Mouse (Mus musculus) ES-Bruce4 (cell line): ENCODE data around the gene Paox. TPM values are rescaled to one million over a fixed set of nuclear protein-coding genes. Genes with fewer than 3 reads are reported as not detected.
"Not testable (repeated sequence)": the region's sequence is repeated elsewhere in the genome, so short reads cannot be mapped to it uniquely, and the experiment has no call there.

Experiments used
- H3K27ac ChIP-seq: 2 replicates; pipeline ENCODE4 v1.5.1; 2012; ENCODE audit warnings: low read length, inconsistent platforms; ENCODE audit not compliant: insufficient read depth
- H3K27me3 ChIP-seq: 2 replicates; pipeline ENCODE4 v1.6.1; 2012; ENCODE audit warnings: mild to moderate bottlenecking, low read length, inconsistent platforms; ENCODE audit not compliant: control insufficient read depth, poor library complexity, insufficient read depth, severe bottlenecking
- H3K36me3 ChIP-seq: 2 replicates; pipeline ENCODE4 v1.6.1; 2012; ENCODE audit warnings: inconsistent platforms, mild to moderate bottlenecking, low read length, moderate library complexity; ENCODE audit not compliant: control insufficient read depth, poor library complexity, insufficient read depth, severe bottlenecking
- H3K4me1 ChIP-seq: one replicate; pipeline ENCODE4 v1.8.1; 2011; ENCODE audit warnings: low read length; ENCODE audit not compliant: control insufficient read depth, insufficient read depth
- H3K4me3 ChIP-seq: 2 replicates; pipeline ENCODE4 v1.5.1; 2011; ENCODE audit warnings: low read depth, mild to moderate bottlenecking, low read length
- H3K9ac ChIP-seq: 2 replicates; pipeline ENCODE4 v1.6.1; 2012; ENCODE audit warnings: low read depth, mild to moderate bottlenecking, inconsistent platforms; ENCODE audit not compliant: poor library complexity, severe bottlenecking
- H3K9me3 ChIP-seq: replicated peaks from 2 replicates; pipeline ENCODE4 v1.6.1; 2012; ENCODE audit warnings: mild to moderate bottlenecking, low read length, inconsistent platforms; ENCODE audit not compliant: control insufficient read depth, poor library complexity, insufficient read depth, severe bottlenecking
- CTCF ChIP-seq: IDR thresholded peaks from one replicate; pipeline ENCODE4 v1.8.1; 2011; ENCODE audit warnings: low read depth, low read length
- EP300 ChIP-seq: IDR thresholded peaks from 2 replicates; pipeline ENCODE4 v1.6.1; 2011; ENCODE audit warnings: low read depth, low read length; ENCODE audit not compliant: insufficient read depth
- POLR2A ChIP-seq: IDR thresholded peaks from one replicate; pipeline ENCODE4 v1.8.1; 2011; ENCODE audit warnings: low read length; ENCODE audit not compliant: insufficient read depth
- polyA plus RNA-seq: library from polyadenylated mRNA; stranded (reverse); fragments of >200 nt; gene quantifications from 2 replicates; pipeline ENCODE4 v1.2.4, GENCODE M21; 2011; ENCODE audit warnings: low read depth; ENCODE audit not compliant: missing spikeins, insufficient read depth, insufficient read length

The Paox gene
- polyA plus RNA-seq, 1 experiment, result 19.6 TPM

DNA sequence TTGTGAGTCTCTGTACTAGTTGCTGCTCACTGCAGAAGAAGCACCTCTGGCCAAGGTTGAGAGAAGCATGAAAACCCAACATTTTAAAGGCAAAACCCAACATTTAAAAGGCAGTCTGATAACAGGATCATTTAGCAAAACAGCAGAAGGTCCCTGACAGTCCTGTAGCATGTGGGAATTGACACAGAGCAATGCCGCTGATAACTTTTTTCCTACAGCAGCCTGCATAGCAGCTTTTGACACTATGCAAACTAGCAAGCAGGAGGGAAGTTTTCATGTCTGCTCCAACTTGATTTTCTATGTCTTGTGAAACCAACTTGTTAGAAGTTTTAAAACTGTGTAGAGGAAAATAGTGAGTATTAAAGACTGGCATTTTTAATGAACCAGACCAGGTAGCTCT, 8.8 kb downstream of the Paox start:
- H3K36me3 ChIP-seq, result peaks cover 3% of the 10 kb centered on the region; the same call in 1 of the 2 replicates
- no peaks in the 10 kb centered on the region for H3K9me3 ChIP-seq
- TF ChIP-seq POLR2A (no peak), EP300 (no peak), CTCF (no peak)

DNA sequence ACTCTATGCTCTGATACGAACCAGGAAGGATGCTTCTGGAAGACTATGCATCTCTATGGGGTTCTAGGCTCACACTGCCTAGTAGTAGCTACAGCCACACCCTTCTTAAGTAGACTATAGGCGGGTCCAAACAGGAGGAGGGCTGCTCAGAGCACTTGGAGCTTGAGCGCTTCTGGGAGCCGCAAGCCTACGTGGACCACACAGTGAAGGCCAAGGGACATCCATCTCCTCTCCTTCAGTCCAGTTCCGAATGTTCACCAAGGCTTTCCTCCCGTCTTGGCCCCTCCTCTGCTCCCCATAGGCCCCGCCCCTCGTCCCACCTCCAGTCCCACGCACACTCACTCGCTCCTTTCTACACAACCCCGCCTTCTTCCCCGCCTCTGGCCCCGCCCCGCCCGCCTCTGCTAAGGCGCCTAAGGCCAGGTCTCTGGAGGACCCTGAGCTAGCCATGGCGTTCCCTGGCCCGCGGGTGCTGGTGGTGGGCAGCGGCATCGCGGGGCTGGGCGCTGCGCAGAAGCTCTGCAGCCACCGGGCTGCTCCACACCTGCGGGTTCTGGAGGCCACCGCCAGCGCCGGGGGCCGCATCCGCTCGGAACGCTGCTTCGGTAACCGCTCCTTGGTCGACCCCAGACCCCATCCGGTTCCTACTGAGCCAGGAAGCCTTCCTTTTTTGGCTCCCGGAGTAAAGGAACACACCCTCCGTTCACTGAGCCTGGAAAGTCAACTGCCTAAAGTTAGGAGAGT, 9.9 kb downstream of the Paox start:
- peak; percentile 36; the same call in 1 of the 2 replicates for TF ChIP-seq EP300
- TF ChIP-seq POLR2A, result peak; percentile 82
- no peak for TF ChIP-seq CTCF
- Histone ChIP-seq H3K9me3 (no peaks in the 10 kb centered on the region), H3K36me3 (peaks cover 6% of the 10 kb centered on the region), H3K9ac (peak overlapping the region; percentile 88), H3K27ac (peak overlapping the region; percentile 37), H3K4me3 (peak overlapping the region; percentile 90), H3K27me3 (no peaks in the 10 kb centered on the region), H3K4me1 (peaks cover 7% of the 10 kb centered on the region)

More for the DNA sequence above, 8.8 kb downstream of the Paox start:
- H3K4me1 ChIP-seq, result peaks cover 7% of the 10 kb centered on the region
- no peak overlapping the region for H3K9ac ChIP-seq
- no peak overlapping the region for H3K27ac ChIP-seq
- H3K27me3 ChIP-seq, result no peaks in the 10 kb centered on the region
- H3K4me3 ChIP-seq, result no peak overlapping the region

DNA sequence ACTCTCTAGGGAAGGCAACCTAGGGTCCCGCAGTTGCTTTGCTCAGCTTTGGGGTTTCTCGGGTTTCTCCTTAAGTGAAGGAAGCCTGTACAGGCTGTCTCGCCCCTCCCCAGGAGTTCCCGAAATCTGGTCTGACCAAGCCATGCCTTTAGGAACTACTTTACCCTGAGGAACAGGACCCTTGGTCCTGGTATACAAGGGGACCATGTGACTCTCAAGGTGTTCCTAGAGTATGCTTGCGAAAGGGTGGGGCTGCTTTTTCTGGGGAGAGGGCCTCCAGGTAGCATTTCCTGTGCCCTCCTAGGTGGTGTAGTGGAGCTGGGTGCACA, 10.4 kb downstream of the Paox start:
- Histone ChIP-seq H3K27ac (peak overlapping the region; percentile 37), H3K4me1 (peaks cover 7% of the 10 kb centered on the region), H3K9me3 (no peaks in the 10 kb centered on the region), H3K27me3 (no peaks in the 10 kb centered on the region), H3K9ac (peak overlapping the region; percentile 88), H3K4me3 (peak overlapping the region; percentile 90), H3K36me3 (peaks cover 10% of the 10 kb centered on the region)
- TF ChIP-seq POLR2A, result no peak
- no peak for TF ChIP-seq EP300
- no peak for TF ChIP-seq CTCF

DNA sequence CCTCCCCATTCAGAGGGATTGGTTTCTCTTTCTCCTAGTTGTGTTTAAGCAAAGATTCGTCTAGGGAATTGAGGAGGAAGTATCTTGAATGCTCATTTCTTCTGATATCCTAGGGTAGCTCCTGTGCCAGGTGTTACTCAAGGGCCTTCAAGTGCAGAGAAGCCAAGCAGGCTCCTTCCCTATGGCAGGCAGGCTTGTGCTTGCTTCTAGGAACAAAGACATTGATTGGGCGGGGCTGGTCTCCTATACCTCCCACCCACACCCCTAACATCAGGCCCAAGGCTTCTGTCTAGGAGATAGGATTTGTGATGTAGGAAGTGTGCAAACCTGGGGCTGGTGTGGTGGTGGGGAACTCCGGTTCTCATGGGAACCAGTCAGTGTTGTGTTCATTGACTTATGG, 11.3 kb downstream of the Paox start:
- Histone ChIP-seq H3K36me3 (peaks cover 14% of the 10 kb centered on the region), H3K27ac (no peak overlapping the region), H3K9me3 (no peaks in the 10 kb centered on the region), H3K4me3 (0 out of 2 replicates have a peak overlapping the region, but pooled peaks have one; percentile 1), H3K27me3 (no peaks in the 10 kb centered on the region), H3K4me1 (peaks cover 7% of the 10 kb centered on the region), H3K9ac (no peak overlapping the region)
- no peak for TF ChIP-seq POLR2A
- TF ChIP-seq EP300, result no peak
- no peak for TF ChIP-seq CTCF

DNA sequence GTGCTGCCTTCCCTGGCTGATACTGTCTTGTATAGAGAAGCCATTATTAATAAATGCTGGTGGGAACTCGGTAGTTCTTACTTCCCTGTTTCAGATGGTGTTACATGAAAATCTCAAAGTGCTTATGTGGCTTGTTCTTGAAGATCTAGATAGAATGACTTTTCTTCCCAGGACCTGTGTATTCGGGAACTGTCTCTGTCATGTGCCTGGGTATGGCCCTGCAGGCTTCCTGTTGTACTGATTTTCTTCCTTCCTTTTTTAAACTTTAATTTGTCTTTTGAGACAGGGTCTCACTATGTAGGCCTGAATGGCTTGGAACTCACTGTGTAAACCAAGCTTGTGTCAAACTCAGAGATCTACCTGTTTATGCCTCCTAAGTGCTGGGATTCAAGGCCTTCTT, 12.3 kb downstream of the Paox start:
- H3K9me3 ChIP-seq, result no peaks in the 10 kb centered on the region

DNA sequence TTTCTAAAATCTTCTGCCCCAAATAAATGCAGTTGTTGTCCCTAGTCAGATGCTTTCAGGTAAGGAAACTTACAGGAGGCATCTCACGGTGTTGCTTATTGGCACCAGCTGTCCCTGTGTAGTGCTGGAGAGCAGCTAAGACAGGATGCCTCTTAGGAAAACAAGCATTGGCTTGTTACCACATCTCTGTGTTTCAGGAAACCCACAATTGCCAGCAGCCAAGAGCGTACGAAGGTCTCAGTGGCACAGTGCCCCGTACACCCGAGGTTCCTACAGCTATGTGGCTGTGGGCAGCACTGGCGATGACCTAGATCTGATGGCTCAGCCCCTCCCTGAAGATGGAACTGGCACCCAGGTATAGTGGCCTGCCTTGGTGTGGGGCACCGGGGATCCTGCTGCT, 16.6 kb downstream of the Paox start:
- H3K9me3 ChIP-seq, H3K27ac ChIP-seq, H3K27me3 ChIP-seq, H3K4me1 ChIP-seq, H3K4me3 ChIP-seq, H3K9ac ChIP-seq: not testable (repeated sequence)
- peaks cover 14% of the 10 kb centered on the region for H3K36me3 ChIP-seq

More for the DNA sequence above, 12.3 kb downstream of the Paox start:
- peaks cover 5% of the 10 kb centered on the region for H3K4me1 ChIP-seq
- no peak overlapping the region for H3K27ac ChIP-seq
- no peak overlapping the region for H3K9ac ChIP-seq
- no peaks in the 10 kb centered on the region for H3K27me3 ChIP-seq
- peaks cover 14% of the 10 kb centered on the region for H3K36me3 ChIP-seq
- TF ChIP-seq POLR2A (no peak), EP300 (no peak), CTCF (no peak)
- no peak overlapping the region for H3K4me3 ChIP-seq

DNA sequence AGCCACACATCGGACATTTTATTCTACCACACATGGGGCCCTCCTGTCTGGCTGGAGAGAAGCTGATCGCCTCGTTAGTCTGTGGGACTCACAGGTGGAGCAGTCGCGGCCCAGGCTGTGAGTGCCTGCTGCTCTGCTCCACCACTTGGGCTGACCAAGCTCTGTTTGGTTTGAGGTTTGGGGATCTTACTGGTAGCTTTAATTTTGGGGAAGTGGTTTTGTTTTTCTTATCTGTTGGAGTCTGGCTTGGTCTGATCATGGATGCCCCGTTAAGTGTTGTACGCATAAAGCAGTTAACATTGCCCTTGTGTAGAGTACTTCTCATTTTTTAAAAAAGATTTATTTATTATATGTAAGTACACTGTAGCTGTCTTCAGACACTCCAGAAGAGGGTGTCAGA, 18.4 kb downstream of the Paox start:
- H3K4me1 ChIP-seq, H3K27ac ChIP-seq, H3K9ac ChIP-seq, H3K4me3 ChIP-seq, H3K9me3 ChIP-seq, H3K27me3 ChIP-seq: not testable (repeated sequence)
- peaks cover 13% of the 10 kb centered on the region for H3K36me3 ChIP-seq
